Mouse (Mus musculus): ENCODE data around the gene Esrrg.

Esrrg gene

DNA sequence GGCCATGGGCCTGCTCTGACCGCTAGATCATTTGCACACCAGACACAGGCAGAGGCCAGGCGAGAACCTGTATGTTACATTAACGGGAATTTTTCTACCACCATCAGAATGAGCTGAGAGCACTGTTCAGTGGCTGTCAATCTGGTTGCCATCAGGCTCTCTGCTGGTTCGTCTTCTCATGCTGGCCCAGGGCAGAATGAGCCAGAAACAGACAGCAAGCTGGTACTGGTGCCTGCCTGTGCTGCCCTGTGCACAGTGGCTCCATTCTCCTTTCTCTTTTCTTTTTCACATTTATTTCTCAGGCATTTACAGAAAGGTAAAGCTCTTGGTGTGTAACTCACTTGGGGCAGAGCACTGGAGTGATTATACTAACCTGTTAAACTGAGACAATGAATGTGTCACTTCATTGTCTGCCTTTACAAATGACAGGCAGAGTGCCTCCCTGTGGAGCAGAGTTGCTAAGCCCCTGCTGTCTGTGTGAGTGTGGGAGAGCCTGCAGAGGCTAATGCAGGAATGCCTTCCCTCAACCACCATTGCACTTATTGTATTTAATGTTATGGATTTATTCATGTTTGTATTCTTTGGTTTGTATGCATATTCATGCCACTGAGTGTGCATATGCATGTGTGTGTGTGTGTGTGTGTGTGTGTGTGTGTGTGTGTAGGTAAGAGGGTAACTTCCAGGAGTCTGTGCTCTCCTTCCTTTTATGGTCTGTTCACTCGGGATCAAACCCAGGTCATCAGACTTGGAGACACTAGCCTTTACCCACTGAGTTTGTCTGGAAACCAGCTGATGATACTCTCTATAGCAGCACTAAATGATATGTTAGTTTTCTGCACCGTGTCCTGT lies 651.9 kb downstream of the Esrrg start:
- no peak for DNase-seq (ENCODE audit: low read depth, low spot score)

- no peak for DNase-seq (ENCODE audit: low read depth, low spot score)
These were observed 653.5 kb downstream of the Esrrg start, which contains the start of gene Ush2a for GRCm38 (mm10) chr1:188261903-188262682. Gene Ush2a (plus strand): TSS chr1:188262023.

Data from c-Kit-negative CD71-positive TER-119-positive erythroid progenitor cells, embryonic 14.5 days (primary cell).